Mouse (Mus musculus): ENCODE measurements around the gene Mta1.

Mta1 gene

DNA sequence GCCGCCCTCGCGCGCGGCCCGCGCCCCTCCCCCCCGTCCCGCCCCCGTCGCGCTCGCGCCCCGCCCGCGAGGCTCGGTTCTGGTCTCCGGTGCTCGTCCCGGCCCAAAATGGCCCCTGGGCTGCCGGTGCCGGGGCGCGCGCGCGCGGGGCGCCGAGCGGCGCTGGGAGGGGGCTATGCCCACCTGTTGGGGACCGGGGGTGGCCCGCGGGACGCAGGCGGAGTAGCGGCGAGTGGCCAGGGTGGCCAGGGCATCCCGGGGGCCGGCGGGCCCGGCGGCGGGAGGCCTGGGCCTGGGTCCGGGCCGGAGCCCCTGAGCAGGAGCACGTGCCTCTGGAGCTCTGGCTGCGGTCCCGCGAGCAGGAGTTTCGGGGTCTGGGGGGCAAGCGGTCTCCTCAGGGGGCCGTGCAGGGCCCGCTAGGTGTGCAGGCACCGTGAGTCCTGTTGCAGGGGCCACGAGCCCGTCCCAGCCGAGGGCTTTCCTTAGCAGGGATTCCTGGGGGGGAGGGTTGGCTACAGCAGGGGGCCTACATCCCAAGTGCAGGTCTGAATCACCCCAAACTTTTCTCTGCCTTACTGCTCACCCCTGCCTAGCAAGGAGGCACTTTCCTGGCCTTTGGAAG lies 563 bp downstream of the Mta1 start:
- no peak for DNase-seq (ENCODE audit: low spot score in 2 of 2)

DNA sequence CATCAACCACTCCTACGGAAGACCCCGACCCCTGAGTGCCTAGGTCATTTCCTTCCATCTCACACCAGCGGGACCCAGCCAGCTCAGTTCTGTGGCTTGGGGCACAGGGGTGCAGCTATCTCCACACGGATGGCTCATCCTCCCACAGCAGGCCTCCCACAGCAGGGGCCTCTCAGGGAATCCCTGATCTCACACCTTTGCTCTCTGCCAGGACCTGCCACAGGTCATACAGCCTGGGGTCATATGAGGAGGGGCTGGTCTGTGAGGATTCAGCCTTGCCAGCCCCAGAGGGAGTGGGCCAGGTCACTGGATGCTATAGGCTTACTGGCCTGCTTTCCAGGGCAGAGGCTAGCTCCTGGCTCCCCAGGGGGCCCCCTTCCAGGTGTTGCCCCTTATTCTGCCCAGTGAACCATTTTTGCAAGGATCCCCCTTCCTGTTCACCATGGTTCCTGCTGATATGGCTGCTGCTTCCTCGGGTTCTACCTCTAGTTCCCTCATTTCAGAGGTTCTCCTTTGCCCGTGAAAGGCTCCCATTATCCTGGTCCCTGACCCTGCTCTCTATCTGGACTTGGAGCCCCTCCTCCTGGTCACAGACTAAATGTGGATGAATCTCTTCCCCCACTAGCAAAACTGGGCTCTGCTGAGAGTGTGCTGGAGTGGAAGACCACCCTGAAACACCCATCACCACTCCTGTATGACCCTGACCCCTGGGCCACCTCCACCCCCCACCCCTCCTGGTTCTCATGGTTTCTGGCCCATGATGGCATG lies 1.6 kb downstream of the Mta1 start:
- no peak for DNase-seq (ENCODE audit: low spot score in 2 of 2)

GRCm38 (mm10) chr12:113100448-113101076 lies 2.5 kb downstream of the Mta1 start:
- no peak for DNase-seq (ENCODE audit: low spot score in 2 of 2)

DNA sequence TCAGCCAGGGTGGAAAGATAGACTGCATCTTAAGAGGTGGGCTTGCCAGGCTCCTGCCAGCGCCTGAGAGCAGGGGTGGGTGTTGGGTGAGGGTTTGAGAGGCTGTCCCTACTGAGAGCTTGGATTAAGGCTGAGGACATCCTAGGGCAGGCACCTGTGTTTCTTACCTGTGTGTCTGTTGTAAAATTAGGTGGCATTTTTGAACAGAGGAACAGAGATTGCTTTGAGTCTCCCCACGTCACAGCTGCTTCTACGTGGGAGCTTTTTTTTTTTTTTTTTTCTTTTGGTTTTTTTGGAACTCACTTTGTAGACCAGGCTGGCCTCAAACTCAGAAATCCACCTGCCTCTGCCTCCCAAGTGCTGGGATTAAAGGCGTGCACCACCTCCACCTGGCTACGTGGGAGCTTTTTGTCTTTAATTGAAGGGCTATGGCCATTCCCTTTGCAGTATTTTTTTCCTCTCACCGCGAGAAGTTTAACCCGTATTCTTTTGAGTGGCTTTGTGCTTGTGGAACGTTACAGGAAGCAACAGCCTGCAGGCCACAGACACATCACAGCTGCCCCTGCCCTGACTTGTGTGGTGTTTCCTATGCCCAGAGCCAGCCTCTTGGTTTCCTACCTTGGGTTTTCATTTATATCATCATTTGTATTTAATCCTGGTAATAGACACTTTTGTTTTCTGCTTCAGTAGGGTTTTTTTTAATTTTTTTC lies 3.3 kb downstream of the Mta1 start:
- DNase-seq (ENCODE audit: low spot score in 2 of 2): no peak

GRCm38 (mm10) chr12:113102461-113102860 lies 4.4 kb downstream of the Mta1 start:
- no peak for DNase-seq (ENCODE audit: low spot score in 2 of 2)

- no peak for DNase-seq (ENCODE audit: low spot score in 2 of 2)
These were observed 5.9 kb downstream of the Mta1 start for GRCm38 (mm10) chr12:113103846-113104451.

- peak in 1 of 2 experiments; percentile 52 for DNase-seq (ENCODE audit: low spot score in 2 of 2)
These were observed 8.3 kb downstream of the Mta1 start for GRCm38 (mm10) chr12:113106386-113106785.

- DNase-seq (ENCODE audit: low spot score in 2 of 2): no peak
These were observed 9.5 kb downstream of the Mta1 start for GRCm38 (mm10) chr12:113107431-113108124.

DNA sequence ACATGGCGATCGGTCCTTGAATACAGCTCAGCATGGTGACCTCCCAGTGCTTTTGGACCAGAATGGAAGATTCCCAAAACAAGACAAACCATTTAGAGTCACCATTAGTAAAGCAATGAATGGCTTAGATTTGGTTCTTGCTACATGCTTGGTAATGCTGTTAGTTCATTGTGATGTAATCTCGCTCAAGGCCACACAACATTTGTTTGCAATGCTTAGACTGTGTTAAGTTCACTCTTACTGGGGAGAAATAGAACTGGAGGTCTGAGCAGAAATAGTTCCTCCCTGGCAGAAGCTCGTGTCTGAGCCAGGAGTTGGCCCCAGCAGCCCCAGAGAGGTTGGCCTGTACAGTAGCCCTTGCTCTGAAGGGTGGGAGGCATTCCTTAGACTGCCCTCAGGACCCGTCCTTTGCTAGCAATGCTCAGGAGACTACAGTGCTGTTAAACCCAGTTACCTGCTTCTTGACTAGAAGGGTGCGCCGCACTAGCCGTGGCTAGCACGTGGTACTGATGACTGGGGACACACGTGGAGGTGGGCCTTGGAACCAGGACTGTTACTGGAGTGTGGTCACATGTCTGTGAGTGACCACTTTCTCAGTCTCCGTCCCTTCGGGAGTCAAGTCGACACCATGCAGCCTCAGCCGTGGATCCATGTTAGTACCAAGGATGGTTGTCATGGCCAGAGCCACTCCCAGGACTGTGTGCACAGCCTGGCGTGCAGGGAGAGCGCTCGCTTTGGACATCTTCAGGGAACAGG lies 10.6 kb downstream of the Mta1 start:
- DNase-seq (ENCODE audit: low spot score in 2 of 2): no peak

DNA sequence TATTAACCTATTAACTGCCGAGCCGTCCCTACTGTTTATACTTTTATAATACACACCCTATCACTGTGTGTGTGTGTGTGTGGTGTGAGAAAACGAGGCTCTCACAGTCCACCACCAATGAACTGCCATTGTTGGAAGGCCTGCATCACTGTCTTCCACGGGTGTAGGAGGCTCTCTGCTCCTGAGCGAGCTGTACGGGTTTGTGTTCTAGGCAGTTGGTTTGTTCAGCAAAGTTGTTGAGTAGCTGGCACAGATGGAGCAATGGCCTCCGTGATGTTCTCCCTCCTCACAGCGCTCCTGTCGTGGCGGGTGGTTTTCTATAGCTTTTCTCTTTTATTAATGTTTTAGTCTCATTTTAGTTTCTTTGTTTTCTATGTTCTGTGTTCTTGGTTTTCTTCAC lies 11.7 kb downstream of the Mta1 start:
- DNase-seq (ENCODE audit: low spot score in 2 of 2): no peak

DNA sequence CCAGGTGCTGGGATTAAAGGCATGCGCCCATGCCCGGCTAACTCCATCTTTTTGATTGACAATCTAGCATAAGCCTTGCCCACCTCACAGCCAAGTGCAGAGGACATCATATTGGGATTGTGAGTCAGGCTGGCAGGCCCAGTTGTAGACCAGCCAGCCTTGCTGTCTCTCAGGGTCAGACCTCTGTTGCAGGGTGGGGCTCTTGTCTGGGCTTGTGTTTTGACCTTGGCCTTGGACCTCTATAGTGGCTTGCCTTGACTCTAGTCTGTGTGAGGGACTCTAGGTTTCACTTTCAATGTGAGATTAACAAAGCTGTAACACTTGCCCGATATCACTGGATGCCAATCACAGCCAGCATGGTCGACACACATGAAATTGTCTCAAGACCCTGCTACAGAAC lies 16.1 kb downstream of the Mta1 start:
- no peak for DNase-seq (ENCODE audit: low spot score in 2 of 2)

- DNase-seq (ENCODE audit: low spot score in 2 of 2): no peak
These were observed 16.9 kb downstream of the Mta1 start for GRCm38 (mm10) chr12:113114856-113115538.

- DNase-seq (ENCODE audit: low spot score in 2 of 2): peak; percentile 67 to 73
These were observed 21.7 kb downstream of the Mta1 start for GRCm38 (mm10) chr12:113119516-113120410.

GRCm38 (mm10) chr12:113124726-113125125 lies 26.6 kb downstream of the Mta1 start:
- no peak for DNase-seq (ENCODE audit: low spot score in 2 of 2)

DNA sequence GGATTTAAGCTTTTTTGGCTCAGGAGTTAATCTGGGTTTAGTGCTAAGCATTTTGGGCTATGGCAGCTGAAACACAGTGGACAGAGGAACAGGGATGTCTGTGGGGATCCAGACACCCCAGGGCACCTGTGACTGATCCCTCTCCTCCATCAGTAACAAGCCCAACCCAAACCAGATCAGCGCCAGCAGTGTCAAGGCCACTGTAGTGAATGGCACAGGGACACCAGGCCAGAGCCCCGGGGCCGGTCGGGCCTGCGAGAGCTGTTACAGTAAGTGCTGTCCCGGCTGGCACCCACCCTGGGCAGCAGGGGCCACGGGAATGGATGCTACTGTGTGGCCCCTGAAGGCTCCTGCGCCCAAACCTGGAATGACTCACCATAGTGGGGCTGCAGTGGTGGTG lies 32.7 kb downstream of the Mta1 start:
- DNase-seq (ENCODE audit: low spot score in 2 of 2): no peak

GRCm38 (mm10) chr12:113131601-113132000 lies 33.5 kb downstream of the Mta1 start:
- no peak for DNase-seq (ENCODE audit: low spot score in 2 of 2)

DNA sequence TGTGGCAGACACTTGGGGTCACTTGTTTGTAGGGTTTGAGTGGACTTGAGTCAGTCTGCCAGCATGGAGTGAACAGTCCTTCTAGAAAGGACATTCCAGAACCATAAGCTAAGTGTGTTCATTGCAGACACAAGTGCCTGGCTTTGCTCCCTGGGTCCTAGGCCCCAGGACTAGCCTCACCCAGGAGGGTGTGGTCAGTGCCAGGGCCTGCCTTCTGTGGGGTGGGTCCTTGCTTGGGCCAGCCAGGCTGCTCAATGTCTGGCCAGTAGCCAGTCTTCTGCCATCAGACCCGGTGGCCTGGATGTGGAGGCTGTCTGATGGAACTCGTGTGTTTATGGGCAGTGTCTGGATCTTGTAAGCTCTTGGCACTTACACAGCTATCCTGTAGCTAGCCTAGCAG lies 34.5 kb downstream of the Mta1 start:
- peak in 1 of 2 experiments; percentile 72 for DNase-seq (ENCODE audit: low spot score in 2 of 2)

DNA sequence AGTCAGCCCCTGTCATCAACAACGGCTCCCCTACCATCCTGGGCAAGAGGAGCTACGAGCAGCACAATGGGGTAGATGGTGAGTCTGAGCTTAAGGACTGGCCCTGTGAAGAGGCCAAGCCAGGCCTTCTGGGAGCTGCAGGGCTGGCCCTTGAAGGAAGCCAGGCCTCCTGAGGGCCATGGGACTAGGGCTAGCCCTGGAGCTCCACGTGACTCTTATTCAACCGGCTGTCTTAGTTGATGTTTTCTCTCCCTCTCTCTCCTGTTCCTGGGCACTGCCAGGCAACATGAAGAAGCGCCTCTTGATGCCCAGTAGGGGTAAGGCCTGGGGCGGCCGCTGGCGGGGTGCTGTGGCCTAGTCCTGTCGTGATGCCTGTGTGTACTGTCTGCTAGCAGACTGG lies 35.2 kb downstream of the Mta1 start:
- DNase-seq (ENCODE audit: low spot score in 2 of 2): no peak

DNA sequence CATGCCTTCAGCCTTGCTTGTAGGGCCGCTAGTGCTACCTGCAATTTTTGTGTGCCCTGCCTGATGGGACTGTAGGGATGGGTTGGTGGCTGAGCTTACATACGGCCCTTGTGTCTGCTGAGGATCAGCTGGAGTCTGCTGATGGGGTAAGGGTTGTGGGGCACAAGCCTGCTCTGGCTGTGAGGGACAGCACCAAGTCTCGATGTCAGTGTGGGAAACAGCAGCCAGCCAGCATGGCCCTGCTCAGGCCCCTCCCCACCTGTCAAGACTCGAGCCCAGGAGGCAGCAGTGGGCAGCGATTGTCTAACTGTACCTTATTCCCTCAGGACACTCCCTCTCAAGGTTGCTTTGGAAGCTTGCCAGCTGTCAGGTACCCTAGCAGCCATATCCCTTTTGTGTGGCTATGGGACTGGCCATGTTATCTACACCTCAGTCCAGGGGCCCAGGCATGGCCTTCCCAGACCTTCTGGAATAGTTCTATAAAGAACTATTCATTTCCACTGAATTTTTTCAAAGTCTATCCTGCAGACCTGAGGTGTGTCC lies 35.9 kb downstream of the Mta1 start:
- DNase-seq (ENCODE audit: low spot score in 2 of 2): no peak
